Mouse (Mus musculus) 3134 (cell line): ENCODE results near the gene Olfr544.
"Not testable (repeated sequence)": the region's sequence is repeated elsewhere in the genome, so short reads cannot be mapped to it uniquely, and the experiment has no call there.

Experiments used
- DNase-seq: peaks from one replicate; pipeline ENCODE4 v3.0.0-alpha.2; 2011; ENCODE audit warnings: low spot score; ENCODE audit not compliant: insufficient read length; ENCODE audit errors: extremely low read depth

The Olfr544 gene

DNA sequence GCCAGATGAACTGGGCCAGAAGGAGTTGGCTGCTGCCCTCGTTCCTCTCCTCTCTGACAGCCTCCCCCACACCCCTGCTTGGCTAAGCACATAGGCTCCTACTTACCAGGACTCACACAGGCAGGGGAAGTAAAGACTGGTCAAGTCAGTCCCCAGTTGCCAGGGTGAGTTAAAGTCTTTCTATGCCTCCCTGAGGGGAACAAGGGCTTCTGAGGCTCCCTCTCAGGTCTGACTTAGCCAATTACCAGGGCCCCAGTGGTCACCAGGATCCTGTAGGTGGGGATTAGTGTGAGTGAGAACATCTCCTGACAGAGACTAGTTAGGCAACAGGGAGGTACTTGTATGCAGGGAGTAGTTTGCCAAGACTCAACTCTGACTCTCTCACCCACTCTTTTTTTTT is at the start of gene Olfr544:
TSS of gene Olfr544 (minus strand) at position 153 of the 400 bp plus-strand sequence.
- no peak for DNase-seq

DNA sequence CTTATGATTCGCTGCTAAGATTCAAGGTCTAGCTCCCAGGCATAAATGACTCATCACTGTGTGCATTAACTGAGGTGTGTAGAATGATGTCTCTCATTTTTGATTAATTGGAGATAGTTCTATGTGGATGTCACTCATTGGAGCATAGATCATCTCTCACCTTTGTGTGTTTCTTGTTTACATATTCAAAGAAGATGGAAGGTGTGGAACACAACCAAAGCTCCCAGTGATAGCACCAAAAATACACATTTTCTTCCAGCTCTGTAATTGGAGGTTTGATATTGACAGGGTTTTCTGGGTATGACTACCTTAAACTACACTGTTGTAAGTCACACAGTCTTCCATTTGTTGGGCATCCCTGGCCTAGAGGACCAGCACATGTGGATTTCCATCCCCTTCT is 46.3 kb upstream of the Olfr544 start, which contains the start of gene Olfr547:
TSS of gene Olfr547 (plus strand) at position 301 of the 400 bp plus-strand sequence.
- DNase-seq = no peak

DNA sequence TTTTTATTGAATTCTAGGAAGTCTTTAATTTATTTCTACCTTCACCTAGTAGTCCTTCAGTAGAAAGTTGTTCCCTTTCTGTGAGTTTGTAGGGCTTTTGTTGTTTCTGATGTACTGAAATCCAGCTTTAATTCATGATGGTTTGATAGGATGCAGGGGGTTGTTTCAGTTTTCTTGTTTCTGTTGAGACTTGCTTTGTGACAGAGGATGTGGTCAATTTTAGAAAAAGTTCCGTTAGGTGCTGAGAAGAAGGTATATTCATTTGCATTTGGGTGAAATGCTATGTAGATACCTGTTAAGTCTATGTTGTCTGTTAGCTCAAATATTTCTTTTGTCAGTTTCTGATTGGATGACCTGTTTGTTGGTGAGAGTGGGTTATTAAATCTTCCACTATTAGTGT is 40.9 kb upstream of the Olfr544 start:
- DNase-seq = no peak

DNA sequence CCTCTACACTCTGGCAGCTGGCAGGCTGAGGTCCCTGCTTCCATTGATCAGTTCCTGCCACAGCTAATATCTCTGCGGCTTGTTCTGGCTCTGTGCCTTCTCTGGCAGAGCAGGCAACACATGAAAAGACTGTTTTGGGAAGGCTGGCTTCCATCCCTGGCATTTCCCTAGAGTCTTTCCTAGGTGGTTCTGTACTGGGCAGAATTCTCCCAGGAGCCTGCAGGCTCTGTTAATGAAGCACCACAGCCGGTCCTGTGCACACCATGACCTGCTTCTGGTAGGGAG is 28.9 kb upstream of the Olfr544 start:
- no peak for DNase-seq

DNA sequence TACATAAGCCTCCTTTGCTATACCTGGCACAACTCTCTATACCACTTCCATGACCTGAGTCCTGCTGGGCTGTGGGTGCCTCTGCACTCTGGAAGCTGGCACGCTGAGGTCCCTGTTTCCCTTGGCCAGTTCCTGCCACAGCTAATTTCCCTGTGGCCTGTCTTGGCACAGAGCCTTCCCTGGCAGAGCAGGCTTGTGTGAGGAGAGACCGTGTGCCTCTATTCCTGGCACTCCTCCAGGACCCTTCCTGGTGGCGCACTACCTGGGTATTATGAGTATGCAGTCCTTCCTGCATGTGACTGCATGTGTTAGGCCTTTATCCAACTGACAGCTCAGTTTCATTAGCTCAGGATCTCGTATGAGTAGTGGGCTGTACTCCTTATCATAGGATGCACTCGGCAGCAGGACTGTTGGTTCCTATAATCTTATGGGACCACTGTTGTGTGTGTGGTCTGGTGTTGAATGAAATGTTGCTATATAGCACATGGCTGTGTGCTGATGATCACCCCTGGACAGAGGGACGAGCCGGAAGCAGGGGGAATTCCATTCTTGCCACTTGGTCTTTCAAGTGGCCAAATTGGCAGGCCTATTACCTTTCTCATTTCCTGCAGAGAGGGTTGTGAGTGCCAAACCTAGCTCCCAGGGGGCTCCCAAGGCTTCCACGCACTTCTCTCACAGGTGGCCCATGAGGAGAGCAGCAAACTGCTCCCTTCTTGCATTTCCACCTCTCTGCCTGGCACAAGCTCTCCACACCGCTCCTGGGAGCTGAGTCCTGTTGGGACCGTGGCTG is 28.3 kb upstream of the Olfr544 start:
- peak; percentile 52 for DNase-seq

DNA sequence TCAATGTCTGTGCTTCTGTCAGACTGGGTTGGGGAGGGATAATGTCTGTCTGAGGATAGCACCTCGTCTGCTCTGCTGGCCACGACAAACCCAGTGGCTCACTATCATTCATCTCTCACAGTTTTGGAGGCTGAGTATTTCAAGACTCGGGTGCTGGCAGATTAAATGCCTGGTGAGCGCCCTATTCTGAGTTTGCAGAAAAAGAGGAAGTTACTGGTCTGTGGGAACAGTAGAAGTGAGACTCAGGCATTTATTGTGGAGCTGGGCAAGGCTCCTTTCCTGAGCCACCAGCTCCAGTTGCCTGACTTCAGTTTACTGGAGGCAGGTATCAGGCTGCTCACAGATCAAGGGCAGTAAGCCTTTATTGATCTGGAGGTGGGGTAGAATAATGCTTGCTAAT is 26.0 kb upstream of the Olfr544 start:
- no peak for DNase-seq

DNA sequence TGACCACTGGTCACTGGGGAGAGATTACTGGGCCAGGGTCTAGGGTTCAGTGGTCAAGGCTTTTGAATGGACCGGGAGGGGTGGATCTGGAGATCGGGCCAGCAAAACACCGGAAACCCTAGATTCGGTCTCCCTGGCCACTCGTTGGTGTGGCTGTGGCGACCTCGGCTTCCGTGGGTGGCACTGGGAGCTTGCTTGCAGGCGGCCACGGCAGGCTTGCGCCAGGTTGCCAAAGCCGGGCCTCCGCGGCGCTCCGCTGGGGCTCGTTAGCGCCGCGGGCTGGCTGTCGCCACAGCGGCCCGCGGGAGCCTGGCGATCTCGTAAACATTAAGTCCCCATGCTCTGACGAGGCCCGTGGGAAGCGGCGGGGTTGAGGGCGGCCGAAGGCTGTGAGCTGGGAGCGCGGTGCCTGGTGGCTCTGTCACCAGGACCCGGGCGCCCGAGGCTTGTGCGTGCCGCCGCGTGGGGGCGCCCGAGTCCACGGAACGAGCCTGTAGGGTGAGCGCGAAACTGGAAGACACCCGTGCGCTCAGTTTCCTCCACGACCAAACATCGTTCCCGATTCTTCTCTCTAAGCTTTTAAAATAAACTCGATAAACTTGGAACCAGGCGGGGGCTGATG is 24.8 kb upstream of the Olfr544 start:
- peak; percentile 16 for DNase-seq

DNA sequence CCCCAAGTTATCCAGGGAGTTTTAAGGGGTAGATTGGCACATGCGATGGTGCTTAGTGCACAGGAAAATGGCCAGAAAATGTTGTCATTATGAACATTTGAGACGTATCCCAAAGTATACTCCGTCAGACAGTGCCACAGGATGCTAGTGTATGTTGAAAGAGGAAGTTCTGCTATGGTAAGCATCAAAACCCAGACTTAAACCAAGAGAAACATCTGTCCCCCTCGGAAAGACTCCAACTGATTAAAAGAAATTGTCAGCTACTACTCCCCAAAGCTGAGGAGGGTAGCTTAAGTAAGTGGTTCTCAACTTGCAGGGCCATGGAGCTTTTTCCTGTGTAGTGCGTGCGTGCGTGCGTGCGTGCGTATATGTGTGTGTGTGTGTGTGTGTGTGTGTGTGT is 23.8 kb upstream of the Olfr544 start:
- no peak for DNase-seq

DNA sequence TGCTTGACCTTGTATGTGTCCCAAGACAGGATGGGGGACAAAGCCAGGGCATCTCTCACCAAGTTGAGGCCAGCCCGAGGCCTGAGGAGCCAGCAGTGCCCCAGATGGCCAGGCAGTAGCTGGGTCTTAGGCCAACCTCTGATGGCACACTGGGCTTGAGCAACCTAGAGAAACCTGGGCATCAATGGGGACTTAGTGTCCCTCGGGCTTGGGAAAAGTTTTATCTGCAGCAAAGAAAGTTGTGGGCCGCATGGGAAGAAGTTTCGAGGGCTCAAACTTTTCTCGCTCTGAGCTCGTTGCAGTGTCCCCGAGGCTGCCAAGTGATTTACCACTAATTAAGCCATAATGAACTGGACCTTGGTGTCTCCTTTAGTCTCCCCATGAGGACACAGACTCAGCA is 21.6 kb upstream of the Olfr544 start:
- DNase-seq = no peak

DNA sequence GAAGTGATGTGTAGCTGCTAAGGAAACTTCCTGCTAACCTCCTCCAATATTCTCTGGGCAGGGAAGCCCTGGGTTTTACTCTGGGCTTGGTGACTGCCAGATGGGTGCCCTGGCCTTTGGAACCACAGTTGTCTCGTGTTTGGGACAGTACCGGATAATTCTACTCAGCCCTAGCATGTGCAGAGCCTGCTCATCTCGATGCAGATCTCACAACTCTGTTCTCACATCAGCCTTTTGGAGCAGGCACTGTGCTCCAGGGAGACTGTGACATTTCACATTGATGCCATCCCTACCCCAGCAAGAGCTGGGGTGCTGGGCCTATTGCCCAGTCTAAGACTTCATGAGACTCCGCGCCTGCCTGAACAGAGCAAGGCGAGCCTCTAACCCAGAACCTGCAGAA is 20.6 kb upstream of the Olfr544 start:
- no peak for DNase-seq

DNA sequence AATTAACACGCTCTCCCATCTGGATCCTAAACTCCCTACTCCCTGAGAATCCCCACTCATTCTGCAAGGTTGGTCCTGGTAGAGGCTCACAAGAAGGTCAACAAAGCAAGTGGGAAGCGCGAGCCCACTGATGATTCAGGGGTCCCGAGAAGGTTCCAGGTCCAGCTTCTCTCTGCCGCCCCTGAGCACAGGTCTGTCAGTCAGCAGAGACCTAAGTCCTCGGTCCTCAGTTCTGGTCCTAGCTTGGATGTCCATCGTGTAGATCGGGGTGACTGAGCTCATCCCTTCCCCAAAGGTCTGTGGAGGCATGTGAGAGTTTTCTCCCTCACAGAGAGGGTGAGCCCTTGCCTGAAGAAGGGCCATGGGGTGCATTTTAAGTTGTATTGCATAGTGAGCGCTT is 20.0 kb upstream of the Olfr544 start:
- peak; percentile 13 for DNase-seq

DNA sequence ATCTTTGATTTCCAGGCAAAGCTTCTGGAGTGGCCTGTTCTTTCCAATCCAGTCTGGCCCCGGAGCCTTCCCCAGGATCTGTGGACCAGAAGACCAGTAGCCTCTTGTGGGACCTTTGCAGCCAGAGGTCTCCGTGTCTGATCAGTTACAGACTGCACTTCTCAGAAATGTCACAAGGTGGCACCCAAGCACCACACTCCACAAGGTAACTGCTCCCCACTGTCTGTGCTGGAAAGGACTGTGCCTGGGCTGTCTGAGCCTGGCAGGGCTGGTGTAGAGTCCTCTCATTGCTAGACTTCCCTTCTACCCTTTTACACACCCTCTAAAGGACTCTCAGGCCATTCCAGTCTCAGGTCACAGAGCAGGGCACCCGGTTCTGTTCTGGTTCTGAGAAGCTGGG is 18.7 kb upstream of the Olfr544 start:
- DNase-seq = peak; percentile 21

DNA sequence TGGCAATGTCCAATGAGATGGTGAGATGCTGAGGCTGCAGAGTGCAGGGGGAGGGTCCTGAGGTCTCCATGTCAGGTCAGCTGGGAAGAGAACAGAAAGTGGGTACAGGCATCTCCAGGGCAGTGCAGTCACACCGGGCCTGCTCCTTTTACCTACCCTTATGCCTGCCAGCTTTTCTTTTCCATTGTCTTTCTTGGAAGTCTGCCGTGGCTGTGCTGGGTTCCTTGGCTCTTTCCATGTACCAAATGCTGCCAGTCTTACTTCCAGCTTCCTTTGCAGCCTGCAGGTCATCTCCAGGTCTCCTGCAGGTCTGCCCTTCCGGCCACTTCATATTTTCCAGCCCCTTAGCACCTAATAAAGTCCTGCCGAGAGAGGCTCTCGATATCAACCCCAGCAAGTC is 13.9 kb upstream of the Olfr544 start:
- no peak for DNase-seq

DNA sequence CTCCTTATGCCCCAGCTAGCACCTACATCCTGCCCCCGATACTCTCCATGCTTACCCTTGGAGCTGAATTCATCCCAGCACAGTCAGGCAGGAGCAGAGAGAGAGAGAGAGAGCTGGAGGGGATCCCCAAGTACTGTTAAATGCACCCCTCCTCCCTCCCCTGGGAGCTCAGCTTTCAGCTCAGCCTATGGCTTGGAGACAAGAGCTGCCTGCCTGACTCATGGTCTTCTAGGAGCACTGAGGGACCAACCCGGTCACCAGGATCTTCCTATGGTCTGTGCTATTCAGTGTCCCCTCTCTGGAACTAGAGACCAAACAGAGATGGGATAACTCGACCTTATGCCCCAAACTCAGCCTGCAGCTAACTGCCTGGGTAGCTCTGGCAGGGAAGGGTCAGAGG is 11.4 kb upstream of the Olfr544 start, which contains the start of gene Olfr545:
TSS of gene Olfr545 (minus strand) at position 101 of the 400 bp plus-strand sequence.
- no peak for DNase-seq

DNA sequence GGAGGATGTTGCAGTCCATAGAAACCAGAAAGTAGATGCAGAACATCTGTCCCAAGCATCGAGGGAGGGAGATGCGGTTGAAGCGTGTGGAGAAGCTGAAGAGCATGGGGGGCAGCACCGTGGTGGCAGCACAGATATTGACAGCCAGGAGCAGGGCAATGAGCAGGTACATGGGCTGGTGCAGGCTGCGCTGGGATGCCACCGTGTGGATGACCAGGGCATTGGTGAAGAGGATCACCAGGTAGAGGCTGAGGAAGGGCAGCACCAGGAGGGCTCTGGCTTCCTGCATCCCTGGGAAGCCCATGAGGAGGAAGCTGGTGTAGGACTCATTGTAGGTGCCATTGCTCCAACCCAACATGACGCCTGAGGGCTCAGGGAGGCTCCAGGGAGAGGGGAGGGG is 6.3 kb upstream of the Olfr544 start:
- DNase-seq = not testable (repeated sequence)

DNA sequence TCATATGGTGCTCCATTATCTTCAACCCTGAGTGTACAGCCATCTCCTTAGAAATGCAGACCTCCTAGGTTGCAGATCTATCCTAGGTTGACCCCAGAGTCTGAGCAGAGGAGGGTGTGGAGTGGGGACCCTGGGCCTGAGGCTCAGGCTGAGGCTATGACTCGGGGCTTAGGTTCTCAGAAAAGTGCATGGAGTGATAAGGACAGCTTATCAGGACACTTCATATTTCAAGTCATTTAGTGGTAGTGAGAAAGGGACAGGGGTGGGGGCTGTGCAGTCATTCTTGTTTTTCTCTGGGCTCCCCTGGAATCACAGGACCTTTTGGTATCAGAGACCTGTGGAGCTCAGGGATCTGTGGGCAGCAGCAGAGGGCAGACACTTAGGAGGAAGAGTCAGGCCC is 2.0 kb downstream of the Olfr544 start:
- DNase-seq = no peak

DNA sequence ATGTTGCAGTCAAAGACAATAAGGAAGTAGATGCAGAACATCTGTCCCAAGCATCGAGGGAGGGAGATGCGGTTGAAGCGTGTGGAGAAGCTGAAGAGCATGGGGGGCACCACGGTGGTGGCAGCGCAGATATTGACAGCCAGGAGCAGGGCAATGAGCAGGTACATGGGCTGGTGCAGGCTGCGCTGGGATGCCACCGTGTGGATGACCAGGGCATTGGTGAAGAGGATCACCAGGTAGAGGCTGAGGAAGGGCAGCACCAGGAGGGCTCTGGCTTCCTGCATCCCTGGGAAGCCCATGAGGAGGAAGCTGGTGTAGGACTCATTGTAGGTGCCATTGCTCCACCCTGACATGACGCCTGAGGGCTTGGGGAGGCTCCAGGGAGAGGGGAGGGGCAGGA is 3.3 kb downstream of the Olfr544 start:
- not testable (repeated sequence) for DNase-seq

DNA sequence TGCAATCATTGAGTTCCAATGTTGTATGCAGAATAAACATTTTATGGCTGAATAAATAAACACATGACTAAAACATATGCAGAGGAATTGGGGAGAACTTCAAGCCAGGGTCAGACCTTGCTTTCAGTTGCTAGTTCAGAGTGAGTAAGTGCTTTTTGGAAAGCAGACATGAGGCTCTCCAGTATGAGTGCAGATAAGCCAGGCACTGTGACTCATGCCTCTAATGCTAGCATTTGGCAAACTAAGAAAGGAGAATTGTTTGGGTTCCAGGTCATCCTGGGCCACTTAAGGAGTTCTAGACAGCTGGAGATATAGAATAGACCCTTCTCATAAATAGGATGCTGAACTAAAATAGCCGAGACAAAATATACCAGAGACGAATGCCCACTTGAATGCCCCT is 4.4 kb downstream of the Olfr544 start:
- DNase-seq = no peak

DNA sequence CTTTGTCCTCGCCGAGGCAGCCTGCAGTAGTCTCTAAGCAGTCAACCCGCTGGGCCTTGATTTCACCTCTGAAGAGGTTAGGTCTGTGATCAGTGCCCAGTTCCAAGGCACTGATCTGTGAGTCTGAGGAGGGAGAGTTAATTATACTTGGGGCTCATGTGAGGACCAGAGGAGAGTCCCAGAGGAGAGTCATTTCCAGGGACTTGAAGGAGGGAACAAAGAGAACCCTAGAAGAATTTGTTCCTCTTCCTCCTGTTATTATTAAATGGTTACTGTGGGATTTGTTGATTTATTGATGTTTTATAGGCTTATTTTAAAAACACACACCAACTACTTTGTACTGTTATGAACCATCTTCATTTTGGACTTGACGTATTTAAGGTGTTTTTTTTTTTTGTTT is 6.5 kb downstream of the Olfr544 start, which contains the start of gene Olfr543:
TSS of gene Olfr543 (minus strand) at position 101 of the 400 bp plus-strand sequence.
- DNase-seq = no peak

DNA sequence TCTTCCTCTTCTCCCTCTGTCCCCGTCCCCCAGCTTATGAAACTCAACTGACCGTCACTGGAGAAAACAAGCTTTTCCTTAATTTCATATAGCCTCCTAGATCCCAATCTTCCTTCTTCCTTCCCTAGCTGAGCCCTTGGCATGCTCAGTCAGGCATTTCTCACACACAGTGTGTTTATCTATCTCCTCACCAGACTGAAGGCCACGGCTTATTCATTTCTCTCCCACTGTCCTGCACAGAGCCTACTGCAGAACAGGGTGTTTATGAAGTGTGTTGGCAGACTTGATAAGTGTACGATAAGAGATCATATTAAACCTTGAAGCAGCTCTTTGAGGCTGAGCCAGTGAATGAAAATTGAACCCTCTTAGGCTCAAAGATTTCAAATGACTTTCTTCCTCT is 7.3 kb downstream of the Olfr544 start:
- DNase-seq = no peak

DNA sequence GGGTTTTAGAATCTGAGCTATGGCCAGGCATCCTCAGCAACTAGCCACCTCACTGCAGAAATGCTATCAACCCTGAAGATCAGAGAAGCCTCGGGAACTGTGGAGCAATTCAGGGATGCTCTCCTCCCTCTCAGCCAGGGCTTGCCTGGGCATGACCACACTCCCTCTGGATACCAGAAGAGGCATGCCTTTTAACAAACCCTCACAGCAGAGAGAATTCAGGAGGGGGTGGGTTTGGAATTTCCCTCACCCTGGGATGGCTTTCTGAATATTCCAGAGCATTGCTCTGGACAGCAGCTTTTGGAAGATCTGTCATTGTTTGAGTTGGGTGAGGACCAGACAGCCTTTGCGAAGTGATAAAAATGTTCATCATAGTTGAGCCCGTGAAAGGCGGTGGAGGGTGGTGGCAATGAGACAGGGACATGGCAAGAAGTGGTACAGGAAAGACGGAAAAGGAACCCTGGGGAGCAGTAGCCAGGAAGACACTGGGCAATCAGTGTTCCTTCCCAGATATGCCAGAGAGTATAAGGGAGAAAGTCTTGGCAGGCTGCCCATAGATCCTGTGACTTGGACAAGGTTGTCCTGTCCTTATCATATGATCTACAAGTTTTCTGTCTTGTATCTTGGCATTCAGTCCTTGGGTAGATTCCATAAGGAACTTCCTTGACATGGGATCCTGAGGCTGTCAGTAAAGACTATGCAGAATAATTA is 8.6 kb downstream of the Olfr544 start:
- no peak for DNase-seq

DNA sequence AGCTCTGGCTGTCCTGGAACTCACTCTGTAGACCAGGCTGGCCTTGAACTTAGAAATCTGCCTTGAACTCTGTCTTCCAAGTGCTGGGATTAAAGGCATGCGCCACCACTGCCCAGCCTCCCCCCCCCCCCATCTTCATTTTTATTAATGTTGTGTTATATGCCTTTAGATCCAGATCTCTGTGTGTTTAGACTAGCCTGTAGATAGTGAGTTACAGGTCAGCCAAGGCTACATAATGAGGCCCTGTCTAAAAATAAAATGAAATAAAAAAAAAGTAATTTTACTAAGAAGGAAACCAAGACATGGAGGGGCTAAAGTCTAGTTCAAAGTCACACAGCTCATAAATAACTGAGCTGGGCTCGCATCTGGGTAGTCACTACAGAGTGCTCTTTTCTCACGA is 9.2 kb downstream of the Olfr544 start:
- no peak for DNase-seq
